Mouse (Mus musculus) bone marrow, adult 2 months (tissue): ENCODE data around the gene Tmod2.

ENCODE experiments used
- CTCF ChIP-seq: fragments of 200-500 bp; IDR thresholded peaks from 2 replicates; pipeline ENCODE4 v1.5.1; 2011; ENCODE audit warnings: low read length, control low read depth; ENCODE audit not compliant: control insufficient read depth, insufficient read depth
- POLR2A ChIP-seq: fragments of 200-500 bp; IDR thresholded peaks from 2 replicates; pipeline ENCODE4 v1.6.1; 2011; ENCODE audit warnings: low read depth, mild to moderate bottlenecking, control low read depth, low read length, borderline replicate concordance; ENCODE audit not compliant: control insufficient read depth

GRCm38 (mm10) chr9:75546885-75547553, 64.1 kb downstream of the Tmod2 start:
- TF ChIP-seq POLR2A: no peak
- no peak for TF ChIP-seq CTCF
